Mouse (Mus musculus): ENCODE data around the gene Bcas2. TPM values are rescaled to one million over a fixed set of nuclear protein-coding genes. Genes with fewer than 3 reads are reported as not detected.

The Bcas2 gene
- 104 and 109 TPM in 2 replicates for polyA plus RNA-seq (2015; fragmentation: Nextera tagmentation; extraction: Ambion mirVana)

- Histone ChIP-seq H3K27ac (replicated peaks) (peak within 1 kb of the TSS; percentile 88), H3K27me3 (ENCODE audit: control insufficient read depth, insufficient read depth, low read length) (no peaks in the 10 kb centered on the region), H3K36me3 (ENCODE audit: control insufficient read depth, insufficient read depth, low read length) (peaks cover 10% of the 10 kb centered on the region), H3K4me1 (replicated peaks; ENCODE audit: control insufficient read depth, insufficient read depth) (peaks cover 5% of the 10 kb centered on the region; the same call in 1 of the 2 replicates), H3K4me2 (replicated peaks; ENCODE audit: low read depth) (peak within 1 kb of the TSS; percentile 56), H3K4me3 (ENCODE audit: low read depth, low read length) (peak within 1 kb of the TSS; percentile 82), H3K9ac (ENCODE audit: low read length) (peak within 1 kb of the TSS; percentile 88), H3K9me3 (ENCODE audit: control insufficient read depth, low read length) (no peaks in the 10 kb centered on the region)
- ATAC-seq (ENCODE audit: low FRiP score, low TSS enrichment) = peak; percentile 93
- under 1% methylated on average over 56 of the region's 56 CpGs for WGBS
- TF ChIP-seq CTCF (IDR thresholded peaks at IDR 0.05; ENCODE audit: low read depth) (peak; percentile 44), EP300 (optimal IDR thresholded peaks at IDR 0.05) (no peak)
- DNase-seq (ENCODE audit: low spot score) = peak; percentile 98
Observed at GRCm38 (mm10) chr3:103171505-103172267, at the start of gene Bcas2. TSS of gene Bcas2 (plus strand) at chr3:103171655.

GRCm38 (mm10) chr3:103123636-103124035 lies 47.8 kb upstream of the Bcas2 start:
- H3K9me3 ChIP-seq (ENCODE audit: control insufficient read depth, low read length) = no peaks in the 10 kb centered on the region
- H3K4me3 ChIP-seq (ENCODE audit: low read depth, low read length) = no peak overlapping the region
- H3K27me3 ChIP-seq (ENCODE audit: control insufficient read depth, insufficient read depth, low read length) = no peaks in the 10 kb centered on the region
- H3K36me3 ChIP-seq (ENCODE audit: control insufficient read depth, insufficient read depth, low read length) = no peaks in the 10 kb centered on the region
- H3K4me2 ChIP-seq (replicated peaks; ENCODE audit: low read depth) = no peak overlapping the region
- H3K4me1 ChIP-seq (replicated peaks; ENCODE audit: control insufficient read depth, insufficient read depth) = no peaks in the 10 kb centered on the region
- DNase-seq (ENCODE audit: low spot score) (no peak), ATAC-seq (ENCODE audit: low FRiP score, low TSS enrichment) (no peak)
- WGBS = 79% methylated on average over 3 of the region's 3 CpGs
- TF ChIP-seq EP300 (optimal IDR thresholded peaks at IDR 0.05) (no peak), CTCF (IDR thresholded peaks at IDR 0.05; ENCODE audit: low read depth) (no peak)
- no peak overlapping the region for H3K9ac ChIP-seq (ENCODE audit: low read length)
- no peak overlapping the region for H3K27ac ChIP-seq (replicated peaks)

DNA sequence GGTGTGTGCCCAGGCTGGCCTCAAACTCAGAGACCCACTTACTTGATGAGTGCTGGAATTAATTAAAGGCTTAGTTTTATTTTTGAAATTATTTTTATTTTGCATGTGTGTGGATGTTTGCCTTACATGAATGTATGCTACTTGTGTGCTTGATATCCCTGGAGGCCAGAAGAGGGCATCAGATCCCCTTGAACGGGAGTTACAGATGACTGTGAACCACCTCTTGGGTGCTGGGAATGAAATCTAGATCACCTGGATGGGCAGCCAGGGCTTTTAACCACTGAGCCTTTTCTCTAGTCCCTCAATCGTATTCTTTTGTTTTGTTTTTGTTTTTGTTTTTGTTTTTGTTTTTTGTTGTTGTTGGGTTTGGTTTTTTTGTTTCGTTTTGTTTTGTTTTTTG lies 45.3 kb upstream of the Bcas2 start:
- Histone ChIP-seq H3K27ac (replicated peaks) (no peak overlapping the region), H3K4me1 (replicated peaks; ENCODE audit: control insufficient read depth, insufficient read depth) (no peaks in the 10 kb centered on the region), H3K36me3 (ENCODE audit: control insufficient read depth, insufficient read depth, low read length) (no peaks in the 10 kb centered on the region), H3K9ac (ENCODE audit: low read length) (no peak overlapping the region), H3K9me3 (ENCODE audit: control insufficient read depth, low read length) (no peaks in the 10 kb centered on the region), H3K27me3 (ENCODE audit: control insufficient read depth, insufficient read depth, low read length) (no peaks in the 10 kb centered on the region), H3K4me3 (ENCODE audit: low read depth, low read length) (no peak overlapping the region), H3K4me2 (replicated peaks; ENCODE audit: low read depth) (no peak overlapping the region)
- 95% methylated on average over 3 of the region's 3 CpGs for WGBS
- TF ChIP-seq EP300 (optimal IDR thresholded peaks at IDR 0.05) = no peak
- 0 out of 2 replicates have a peak, but pooled peaks have one; percentile 26 for TF ChIP-seq CTCF (IDR thresholded peaks at IDR 0.05; ENCODE audit: low read depth)
- ATAC-seq (ENCODE audit: low FRiP score, low TSS enrichment) (no peak), DNase-seq (ENCODE audit: low spot score) (no peak)

GRCm38 (mm10) chr3:103127177-103127576 lies 44.3 kb upstream of the Bcas2 start:
- peak overlapping the region; percentile 63 for H3K27ac ChIP-seq (replicated peaks)
- no peaks in the 10 kb centered on the region for H3K27me3 ChIP-seq (ENCODE audit: control insufficient read depth, insufficient read depth, low read length)
- DNase-seq (ENCODE audit: low spot score) (no peak), ATAC-seq (ENCODE audit: low FRiP score, low TSS enrichment) (no peak)
- H3K4me1 ChIP-seq (replicated peaks; ENCODE audit: control insufficient read depth, insufficient read depth) = no peaks in the 10 kb centered on the region
- TF ChIP-seq EP300 (optimal IDR thresholded peaks at IDR 0.05) = no peak
- no peak for TF ChIP-seq CTCF (IDR thresholded peaks at IDR 0.05; ENCODE audit: low read depth)
- H3K4me2 ChIP-seq (replicated peaks; ENCODE audit: low read depth) = no peak overlapping the region
- no peak overlapping the region for H3K4me3 ChIP-seq (ENCODE audit: low read depth, low read length)
- 34% methylated on average over 2 of the region's 2 CpGs for WGBS
- H3K9me3 ChIP-seq (ENCODE audit: control insufficient read depth, low read length) = no peaks in the 10 kb centered on the region
- H3K36me3 ChIP-seq (ENCODE audit: control insufficient read depth, insufficient read depth, low read length) = no peaks in the 10 kb centered on the region
- no peak overlapping the region for H3K9ac ChIP-seq (ENCODE audit: low read length)

DNA sequence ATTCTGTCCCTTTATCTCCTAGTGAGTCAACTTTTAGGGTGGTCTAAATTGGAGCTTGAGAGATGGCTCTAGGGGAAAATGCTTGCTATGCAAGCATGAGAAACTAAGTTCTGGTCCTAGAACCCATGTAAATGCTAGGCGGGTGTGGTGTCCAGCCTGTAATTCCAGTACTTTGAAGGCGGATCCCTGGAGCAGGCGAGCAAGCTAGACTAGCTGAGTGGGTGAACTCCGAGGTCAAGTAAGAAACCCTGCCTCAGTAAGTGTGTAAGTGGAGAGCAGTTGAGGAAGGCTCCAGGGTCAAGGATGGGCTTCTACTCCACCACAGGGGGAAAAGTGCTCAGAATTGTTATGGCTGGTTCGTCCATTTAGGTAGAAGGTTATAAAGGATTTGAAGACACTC lies 43.7 kb upstream of the Bcas2 start:
- Histone ChIP-seq H3K9me3 (ENCODE audit: control insufficient read depth, low read length) (no peaks in the 10 kb centered on the region), H3K4me1 (replicated peaks; ENCODE audit: control insufficient read depth, insufficient read depth) (no peaks in the 10 kb centered on the region), H3K4me2 (replicated peaks; ENCODE audit: low read depth) (no peak overlapping the region), H3K9ac (ENCODE audit: low read length) (no peak overlapping the region), H3K27ac (replicated peaks) (peak overlapping the region; percentile 63), H3K27me3 (ENCODE audit: control insufficient read depth, insufficient read depth, low read length) (no peaks in the 10 kb centered on the region), H3K36me3 (ENCODE audit: control insufficient read depth, insufficient read depth, low read length) (no peaks in the 10 kb centered on the region), H3K4me3 (ENCODE audit: low read depth, low read length) (no peak overlapping the region)
- ATAC-seq (ENCODE audit: low FRiP score, low TSS enrichment) (no peak), DNase-seq (ENCODE audit: low spot score) (no peak)
- TF ChIP-seq CTCF (IDR thresholded peaks at IDR 0.05; ENCODE audit: low read depth) = no peak
- no peak for TF ChIP-seq EP300 (optimal IDR thresholded peaks at IDR 0.05)
- WGBS = 64% methylated on average over 5 of the region's 5 CpGs

DNA sequence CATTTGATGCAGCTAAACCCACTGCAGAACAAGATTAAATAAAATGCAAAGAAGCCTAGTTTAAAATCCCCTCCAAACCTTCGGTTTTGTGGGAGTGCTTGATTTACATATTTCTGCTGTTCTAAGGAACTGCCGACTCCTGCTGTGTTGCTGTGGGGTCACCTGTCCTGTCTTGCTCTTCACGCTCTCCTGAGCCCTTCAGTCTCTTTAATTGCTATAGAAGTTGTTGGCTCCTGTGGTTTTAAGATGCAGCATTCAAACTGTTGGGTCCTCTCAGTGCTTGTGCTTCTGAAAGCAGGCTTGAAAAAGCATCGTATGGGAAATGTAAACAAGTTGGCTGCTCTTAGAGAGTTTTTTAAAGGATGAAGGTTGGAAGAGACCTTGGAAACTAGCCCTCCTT lies 43.2 kb upstream of the Bcas2 start:
- H3K4me3 ChIP-seq (ENCODE audit: low read depth, low read length) = no peak overlapping the region
- H3K36me3 ChIP-seq (ENCODE audit: control insufficient read depth, insufficient read depth, low read length) = no peaks in the 10 kb centered on the region
- TF ChIP-seq EP300 (optimal IDR thresholded peaks at IDR 0.05) = no peak
- TF ChIP-seq CTCF (IDR thresholded peaks at IDR 0.05; ENCODE audit: low read depth) = no peak
- H3K9me3 ChIP-seq (ENCODE audit: control insufficient read depth, low read length) = no peaks in the 10 kb centered on the region
- WGBS = 44% methylated on average over 4 of the region's 4 CpGs
- H3K4me1 ChIP-seq (replicated peaks; ENCODE audit: control insufficient read depth, insufficient read depth) = no peaks in the 10 kb centered on the region
- ATAC-seq (ENCODE audit: low FRiP score, low TSS enrichment) = no peak
- no peak overlapping the region for H3K4me2 ChIP-seq (replicated peaks; ENCODE audit: low read depth)
- no peak for DNase-seq (ENCODE audit: low spot score)
- H3K9ac ChIP-seq (ENCODE audit: low read length) = no peak overlapping the region
- peak overlapping the region; percentile 25; the same call in 1 of the 2 replicates for H3K27ac ChIP-seq (replicated peaks)
- no peaks in the 10 kb centered on the region for H3K27me3 ChIP-seq (ENCODE audit: control insufficient read depth, insufficient read depth, low read length)
